Mouse (Mus musculus) C2C12 (cell line): ENCODE results near the gene Ly6g6c.

Experiments
- CEBPB ChIP-seq: IDR thresholded peaks from one replicate; pipeline ENCODE4 v1.6.1; 2011; ENCODE audit warnings: low read depth, mild to moderate bottlenecking, control low read depth, moderate library complexity
- CTCF ChIP-seq: IDR thresholded peaks from one replicate; pipeline ENCODE4 v1.5.1; 2011; ENCODE audit not compliant: control insufficient read depth, insufficient read depth, insufficient read length
- MAX ChIP-seq: IDR thresholded peaks from one replicate; pipeline ENCODE4 v1.6.1; 2011; ENCODE audit warnings: mild to moderate bottlenecking, control low read depth
- MYOD1 ChIP-seq: IDR thresholded peaks from one replicate; pipeline ENCODE4 v1.6.1; 2011; ENCODE audit warnings: low read depth; ENCODE audit not compliant: control insufficient read depth, insufficient read length
- MYOG ChIP-seq: IDR thresholded peaks from one replicate; pipeline ENCODE4 v1.6.1; 2011; ENCODE audit not compliant: control insufficient read depth, insufficient read length; ENCODE audit errors: extremely low read depth
- USF1 ChIP-seq: IDR thresholded peaks from one replicate; pipeline ENCODE4 v1.6.1; 2011; ENCODE audit warnings: low read depth, mild to moderate bottlenecking, control low read depth, moderate library complexity

GRCm38 (mm10) chr17:35092403-35093198 is 27.4 kb downstream of the Ly6g6c start:
- TF ChIP-seq CTCF (no peak), USF1 (no peak), CEBPB (no peak), MAX (no peak), MYOG (no peak), MYOD1 (no peak)
